Comparison of ENCODE assay signal across 7 mouse cellular contexts in the genomic region with DNA sequence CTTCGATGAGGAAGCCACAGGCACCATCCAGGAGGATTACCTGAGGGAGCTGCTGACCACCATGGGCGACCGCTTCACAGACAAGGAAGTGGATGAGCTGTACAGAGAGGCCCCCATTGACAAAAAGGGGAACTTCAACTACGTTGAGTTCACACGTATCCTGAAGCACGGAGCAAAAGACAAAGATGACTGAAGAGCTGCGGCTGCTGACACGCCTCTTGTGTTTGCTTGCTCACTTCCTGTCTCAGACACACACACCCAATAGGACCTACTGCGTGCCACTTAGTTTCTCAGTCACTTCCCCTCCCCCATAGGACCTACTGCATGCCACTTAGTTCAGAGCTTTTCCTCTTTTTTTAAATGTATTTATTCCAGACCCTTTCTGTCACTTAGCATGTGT. TPM values are rescaled to one million over a fixed set of nuclear protein-coding genes. Genes with fewer than 3 reads are reported as not detected.
DNase-seq lines count a peak whose midpoint lies in the region; ATAC-seq lines count a peak whose summit lies in the region.
"Not testable (repeated sequence)": the region's sequence is repeated elsewhere in the genome, so short reads cannot be mapped to it uniquely, and the experiment has no call there.

No protein-coding gene starts in this region.

- not testable (repeated sequence) for H3K9me3 ChIP-seq in embryonic facial prominence, embryonic 14.5 days (ENCODE audit: control insufficient read depth, low read length); liver, embryonic 12.5 days (replicated peaks)

- H3K36me3 ChIP-seq in embryonic facial prominence, embryonic 14.5 days (ENCODE audit: control insufficient read depth, insufficient read depth, low read length): peaks cover 54% of the 10 kb centered on the region
- H3K36me3 ChIP-seq in liver, embryonic 12.5 days: peaks cover 61% of the 10 kb centered on the region

- H3K4me2 ChIP-seq in embryonic facial prominence, embryonic 14.5 days (ENCODE audit: low read depth, low read length); liver, embryonic 12.5 days: not testable (repeated sequence)

- H3K9ac ChIP-seq in embryonic facial prominence, embryonic 14.5 days (ENCODE audit: low read depth, low read length); liver, embryonic 12.5 days: not testable (repeated sequence)

- H3K27ac ChIP-seq in embryonic facial prominence, embryonic 14.5 days (replicated peaks; ENCODE audit: low read depth, low read length); liver, embryonic 12.5 days: not testable (repeated sequence)

- DNase-seq in CD4-positive, CD25-positive, alpha-beta regulatory T cell, adult 2 months (ENCODE audit: low read depth, low spot score): peak; percentile 77
- peak; percentile 95 for DNase-seq in MEL-GATA-1-ER (ENCODE audit: extremely low read depth, low read depth)
- DNase-seq in embryonic facial prominence, embryonic 14.5 days (ENCODE audit: low spot score): peak; percentile 11
- DNase-seq in lung, postnatal 10 days: peak; percentile 8
- peak; percentile 21 to 41 for DNase-seq in monocyte, adult 2 months (ENCODE audit: low read depth in 1 of 2, low spot score in 2 of 2)
- DNase-seq in thymus, adult 18-20 months: peak; percentile 6 to 25

- not testable (repeated sequence) for H3K4me3 ChIP-seq in embryonic facial prominence, embryonic 14.5 days (ENCODE audit: low read depth, low read length); liver, embryonic 12.5 days

- not testable (repeated sequence) for ATAC-seq in embryonic facial prominence, embryonic 14.5 days (ENCODE audit: low read depth)
- peak; percentile 64 for ATAC-seq in liver, embryonic 12.5 days

- H3K27me3 ChIP-seq in embryonic facial prominence, embryonic 14.5 days (replicated peaks; ENCODE audit: control insufficient read depth, insufficient read depth, low read length); liver, embryonic 12.5 days (replicated peaks): not testable (repeated sequence)

- WGBS in embryonic facial prominence, embryonic 14.5 days: 83% methylated on average over 9 of the region's 9 CpGs
- WGBS in liver, embryonic 12.5 days (ENCODE audit: insufficient replicate concordance): 40% methylated on average over 9 of the region's 9 CpGs

- not testable (repeated sequence) for H3K4me1 ChIP-seq in embryonic facial prominence, embryonic 14.5 days (ENCODE audit: control insufficient read depth, insufficient read depth, low read length); liver, embryonic 12.5 days

RNA-seq across cellular contexts. Expression of gene Scaf8, which starts 41.4 kb away (rescaled TPM):
- polyA plus RNA-seq in embryonic facial prominence, embryonic 14.5 days (2014; fragmentation: Nextera tagmentation; extraction: Ambion mirVana): 21.5 and 23.4 TPM in 2 replicates
- polyA plus RNA-seq in liver, embryonic 12.5 days (2016; fragmentation: Nextera tagmentation; extraction: Ambion mirVana): 15.8 and 17.6 TPM in 2 replicates

Comparison
In these comparisons a context has a peak if more than half of its experiments do, and no peak if none do; other contexts are left out.
1. DNase-seq: peak in every context shown above with its lines; median percentile 95 in MEL-GATA-1-ER; 77 in CD4-positive, CD25-positive, alpha-beta regulatory T cell, adult 2 months; 31 in monocyte, adult 2 months; 16 in thymus, adult 18-20 months; 11 in embryonic facial prominence, embryonic 14.5 days; 8 in lung, postnatal 10 days.